Mouse (Mus musculus) central nervous system, embryonic 14 days (tissue): ENCODE results near the gene Hecw2. TPM values are rescaled to one million over a fixed set of nuclear protein-coding genes. Genes with fewer than 3 reads are reported as not detected.

Experiments used
- polyA plus RNA-seq: library from polyadenylated mRNA; depleted of rRNA; stranded (reverse); fragments of >200 nt; gene quantifications from 2 replicates; pipeline ENCODE4 v1.2.3, GENCODE M21; 2012; rRNA removed

Gene Hecw2
- 3.0 and 3.2 TPM in 2 replicates for polyA plus RNA-seq

DNA sequence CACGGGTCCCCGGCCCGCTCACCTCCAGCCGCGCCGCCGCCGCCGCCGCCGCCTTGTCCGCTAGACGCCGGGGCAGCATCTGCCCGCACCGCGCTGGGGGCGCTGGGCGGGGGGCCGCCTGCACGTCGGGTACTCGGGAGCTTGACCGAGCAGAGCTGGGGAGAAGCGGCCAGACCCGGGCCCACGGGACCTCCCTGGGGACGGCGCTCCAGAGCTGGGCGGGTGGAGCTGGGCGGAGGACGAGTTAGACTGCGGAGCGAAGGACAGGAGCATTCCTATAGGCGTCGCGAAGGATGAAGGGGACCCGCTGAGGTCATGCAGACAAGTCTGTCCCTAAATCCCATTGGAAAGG is at the start of gene Hecw2:
Gene Hecw2 (minus strand): TSS at position 215 of the 352 bp plus-strand sequence.

DNA sequence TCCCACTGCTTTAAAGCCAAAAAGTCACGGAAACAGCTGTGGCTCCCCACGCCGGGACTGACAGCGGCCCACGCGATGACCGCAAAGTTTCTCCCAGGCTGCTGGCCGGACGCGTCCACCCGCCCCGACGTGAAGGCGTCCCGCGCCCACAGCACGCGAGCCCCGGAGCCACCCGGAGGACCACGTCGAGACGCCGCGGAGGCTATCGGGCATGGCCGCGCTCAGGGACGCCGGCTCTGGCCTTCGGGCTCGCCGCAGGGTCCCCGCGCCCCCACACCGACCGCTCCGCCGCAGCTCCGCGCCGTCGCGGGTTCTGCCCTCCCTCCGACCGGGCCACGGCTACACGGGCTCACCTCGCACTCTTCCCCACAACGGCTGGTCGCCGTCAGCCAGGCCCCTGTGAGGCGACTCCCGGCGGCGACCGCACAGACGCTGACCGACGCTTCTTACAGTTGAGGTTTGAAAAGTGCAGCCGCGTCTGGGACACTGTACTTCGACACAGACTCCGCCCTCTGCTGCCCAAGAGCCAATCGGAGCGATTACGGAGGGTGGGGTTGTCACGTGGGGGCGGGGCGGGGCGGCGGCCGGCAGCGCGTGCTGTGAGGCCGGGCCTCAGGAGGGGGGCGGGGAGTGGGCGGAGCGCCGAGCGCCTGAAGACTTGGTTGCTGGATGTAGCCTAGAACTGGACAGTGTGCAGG is 410.1 kb downstream of the Hecw2 start, which contains the start of gene Stk17b:
Gene Stk17b (minus strand): TSS at position 504 of the 698 bp plus-strand sequence.

Other genes starting within 250 kb of the Hecw2 start
- gene Ccdc150, start 55.5 kb upstream of the Hecw2 start, polyA plus RNA-seq, result 0.46 and 0.54 TPM in 2 replicates
- gene Gtf3c3, start 243.8 kb upstream of the Hecw2 start, polyA plus RNA-seq, result 16.3 and 17.1 TPM in 2 replicates